Mouse (Mus musculus) lung, embryonic 14.5 days (tissue): ENCODE data around the gene Tmed9. TPM values are rescaled to one million over a fixed set of nuclear protein-coding genes. Genes with fewer than 3 reads are reported as not detected.

Experiments
- ATAC-seq: fragments of 200-750 bp; cut with Nextera tagmentation; 2 replicates; pipeline ENCODE4 v1.8.0; 2017; ENCODE audit warnings: mild to moderate bottlenecking, moderate TSS enrichment, moderate library complexity; ENCODE audit not compliant: insufficient read depth
- DNase-seq: peaks from one replicate; pipeline ENCODE4 v3.0.0-alpha.2; 2015
- H3K27ac ChIP-seq: fragments of 300-500 bp; sonication (generic); 2 replicates; pipeline ENCODE4 v1.5.1; 2014; ENCODE audit warnings: low read depth, mild to moderate bottlenecking, moderate library complexity
- H3K27me3 ChIP-seq: fragments of 300-500 bp; sonication (generic); 2 replicates; pipeline ENCODE4 v1.6.1; 2014; ENCODE audit warnings: low read length, control low read depth; ENCODE audit not compliant: insufficient read depth
- H3K36me3 ChIP-seq: fragments of 300-500 bp; sonication (generic); 2 replicates; pipeline ENCODE4 v1.6.1; 2014; ENCODE audit warnings: control low read depth; ENCODE audit not compliant: insufficient read depth
- H3K4me1 ChIP-seq: fragments of 300-500 bp; sonication (generic); 2 replicates; pipeline ENCODE4 v1.6.1; 2014; ENCODE audit warnings: antibody characterized with exemption, control low read depth; ENCODE audit not compliant: insufficient read depth
- H3K4me2 ChIP-seq: fragments of 300-500 bp; sonication (generic); 2 replicates; pipeline ENCODE4 v1.6.1; 2014; ENCODE audit warnings: mild to moderate bottlenecking
- H3K4me3 ChIP-seq: fragments of 300-500 bp; sonication (generic); 2 replicates; pipeline ENCODE4 v1.5.1; 2014; ENCODE audit warnings: low read depth, low read length
- H3K9ac ChIP-seq: fragments of 300-500 bp; sonication (generic); 2 replicates; pipeline ENCODE4 v1.6.1; 2014
- H3K9me3 ChIP-seq: fragments of 300-500 bp; sonication (generic); 2 replicates; pipeline ENCODE4 v1.6.1; 2016; ENCODE audit warnings: low read depth, low read length, control low read depth
- CTCF ChIP-seq: IDR thresholded peaks from 2 replicates; pipeline ENCODE4 v1.5.1; 2016; ENCODE audit warnings: antibody characterized with exemption, low read depth
- WGBS: fragments of 180-500 bp; shearing (Covaris S2); extraction: QIAGEN DNeasy Blood & Tissue Kit; methylation state at CpG from one replicate; pipeline ENCODE4 v1.1.7; 2014; 5-methylcytosine and 5-hydroxymethylcytosine counted together
- polyA plus RNA-seq: library from polyadenylated mRNA; unstranded; fragments of >200 nt; fragmentation: Nextera tagmentation; extraction: Ambion mirVana; gene quantifications from 2 replicates; pipeline ENCODE4 v1.2.1, GENCODE M21; 2014

Tmed9 gene
- polyA plus RNA-seq, 1 experiment from 2014 or later: 76.5 TPM

DNA sequence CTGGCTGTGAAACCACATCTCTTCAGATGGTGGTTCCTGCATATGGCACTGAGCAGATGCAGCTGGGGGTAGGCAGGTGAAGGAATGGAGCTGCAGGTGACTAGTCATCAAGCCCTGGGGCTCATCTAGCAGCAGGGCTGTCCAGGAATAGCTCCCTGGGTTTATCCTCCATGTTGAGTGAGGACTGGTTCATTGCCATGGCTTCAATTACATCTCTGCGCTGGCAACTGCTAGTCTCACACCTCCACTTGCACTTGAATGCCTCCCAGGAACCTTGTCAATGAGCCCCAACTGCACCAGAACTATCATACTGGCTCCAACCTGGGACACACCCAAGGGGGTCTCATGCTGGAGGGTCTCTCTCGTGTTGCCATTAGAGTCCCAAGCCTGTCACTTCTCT lies 25.6 kb upstream of the Tmed9 start:
- DNase-seq: no peak
- no peak for TF ChIP-seq CTCF
- no peak overlapping the region for H3K4me3 ChIP-seq
- H3K27ac ChIP-seq: no peak overlapping the region
- no peaks in the 10 kb centered on the region for H3K4me1 ChIP-seq
- peaks cover 85% of the 10 kb centered on the region for H3K36me3 ChIP-seq
- no peak overlapping the region for H3K4me2 ChIP-seq
- H3K9me3 ChIP-seq: no peaks in the 10 kb centered on the region
- H3K9ac ChIP-seq: no peak overlapping the region
- ATAC-seq: no peak
- 88% methylated on average over 2 of the region's 2 CpGs for WGBS
- H3K27me3 ChIP-seq: no peaks in the 10 kb centered on the region

GRCm38 (mm10) chr13:55548426-55548825 lies 25.1 kb upstream of the Tmed9 start:
- Histone ChIP-seq H3K4me2 (no peak overlapping the region), H3K27ac (no peak overlapping the region), H3K36me3 (peaks cover 85% of the 10 kb centered on the region), H3K27me3 (no peaks in the 10 kb centered on the region), H3K4me1 (no peaks in the 10 kb centered on the region), H3K9me3 (no peaks in the 10 kb centered on the region), H3K4me3 (no peak overlapping the region), H3K9ac (no peak overlapping the region)
- 81% methylated on average over 5 of the region's 5 CpGs for WGBS
- ATAC-seq (no peak), DNase-seq (no peak)
- no peak for TF ChIP-seq CTCF

DNA sequence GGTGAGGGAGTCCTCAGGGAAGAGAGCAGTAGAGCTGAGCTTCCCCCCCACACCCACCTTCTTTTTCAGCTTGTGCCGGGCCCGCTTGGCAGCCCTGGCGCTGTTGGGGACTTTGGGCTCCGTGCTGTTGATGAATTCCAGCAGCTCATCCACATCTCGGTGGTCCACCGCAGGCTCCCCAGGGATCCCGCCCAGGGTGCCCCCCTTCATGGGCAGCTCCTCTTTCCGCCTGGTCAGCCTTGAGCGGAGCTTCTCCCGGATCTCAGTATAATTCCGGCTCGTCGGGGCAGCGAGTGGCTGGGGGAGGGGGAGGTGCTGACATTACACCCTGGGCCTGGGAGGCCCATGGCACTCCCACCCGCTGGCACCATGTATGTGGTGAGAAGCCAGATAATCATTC lies 24.5 kb upstream of the Tmed9 start:
- Histone ChIP-seq H3K9ac (no peak overlapping the region), H3K4me1 (no peaks in the 10 kb centered on the region), H3K4me3 (no peak overlapping the region), H3K27me3 (no peaks in the 10 kb centered on the region), H3K9me3 (no peaks in the 10 kb centered on the region), H3K36me3 (peaks cover 86% of the 10 kb centered on the region), H3K27ac (no peak overlapping the region), H3K4me2 (no peak overlapping the region)
- 84% methylated on average over 15 of the region's 15 CpGs for WGBS
- ATAC-seq: no peak
- TF ChIP-seq CTCF: no peak
- DNase-seq: no peak

DNA sequence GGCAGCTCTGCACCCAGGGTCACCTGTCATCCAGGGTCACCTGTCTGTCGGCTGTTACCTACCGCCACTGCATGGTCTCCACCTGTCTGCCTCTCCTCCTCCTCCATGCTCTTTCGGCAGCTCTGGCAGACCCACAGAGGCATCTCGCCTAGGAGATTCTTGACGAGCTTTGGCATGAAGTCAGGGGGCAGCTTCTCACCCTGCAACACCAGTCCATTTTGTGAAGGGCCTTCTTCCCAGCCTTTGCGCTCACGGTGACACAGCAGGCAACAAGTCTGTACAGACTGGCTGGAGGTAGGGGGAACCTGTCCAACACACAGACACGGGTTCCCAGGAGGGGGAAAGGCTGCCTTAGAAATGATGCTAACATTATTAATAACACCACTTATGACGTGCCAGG lies 17.6 kb upstream of the Tmed9 start:
- Histone ChIP-seq H3K36me3 (peaks cover 43% of the 10 kb centered on the region), H3K4me1 (no peaks in the 10 kb centered on the region), H3K27me3 (no peaks in the 10 kb centered on the region), H3K9ac (no peak overlapping the region), H3K4me3 (no peak overlapping the region), H3K27ac (no peak overlapping the region), H3K9me3 (no peaks in the 10 kb centered on the region), H3K4me2 (no peak overlapping the region)
- TF ChIP-seq CTCF: no peak
- 89% methylated on average over 9 of the region's 9 CpGs for WGBS
- ATAC-seq (no peak), DNase-seq (no peak)

- Histone ChIP-seq H3K9me3 (no peaks in the 10 kb centered on the region), H3K4me2 (no peak overlapping the region), H3K36me3 (peaks cover 49% of the 10 kb centered on the region), H3K9ac (no peak overlapping the region), H3K27me3 (no peaks in the 10 kb centered on the region), H3K4me3 (no peak overlapping the region), H3K4me1 (no peaks in the 10 kb centered on the region), H3K27ac (no peak overlapping the region)
- DNase-seq: peak; percentile 10
- 71% methylated on average over 6 of the region's 6 CpGs for WGBS
- TF ChIP-seq CTCF: no peak
- no peak for ATAC-seq
Observed at GRCm38 (mm10) chr13:55557499-55557898, 16.0 kb upstream of the Tmed9 start.

GRCm38 (mm10) chr13:55563266-55563879 lies 10.2 kb upstream of the Tmed9 start:
- no peak overlapping the region for H3K9ac ChIP-seq
- DNase-seq: no peak

GRCm38 (mm10) chr13:55567001-55567400 lies 6.5 kb upstream of the Tmed9 start:
- no peak for TF ChIP-seq CTCF
- WGBS: 81% methylated on average over 6 of the region's 6 CpGs
- H3K4me2 ChIP-seq: no peak overlapping the region
- DNase-seq (no peak), ATAC-seq (no peak)
- peaks cover 5% of the 10 kb centered on the region for H3K4me1 ChIP-seq
- no peak overlapping the region for H3K4me3 ChIP-seq
- H3K27me3 ChIP-seq: no peaks in the 10 kb centered on the region
- no peak overlapping the region for H3K9ac ChIP-seq
- H3K36me3 ChIP-seq: peaks cover 56% of the 10 kb centered on the region
- H3K27ac ChIP-seq: no peak overlapping the region
- H3K9me3 ChIP-seq: no peaks in the 10 kb centered on the region

More at GRCm38 (mm10) chr13:55563266-55563879, 10.2 kb upstream of the Tmed9 start:
- no peaks in the 10 kb centered on the region for H3K27me3 ChIP-seq
- no peak overlapping the region for H3K4me2 ChIP-seq
- no peak for TF ChIP-seq CTCF
- no peak overlapping the region for H3K27ac ChIP-seq
- no peaks in the 10 kb centered on the region for H3K4me1 ChIP-seq
- WGBS: 79% methylated on average over 7 of the region's 7 CpGs
- no peak for ATAC-seq
- peaks cover 52% of the 10 kb centered on the region for H3K36me3 ChIP-seq
- H3K9me3 ChIP-seq: no peaks in the 10 kb centered on the region
- no peak overlapping the region for H3K4me3 ChIP-seq
